Mouse (Mus musculus) hindbrain, embryonic 10.5 days (tissue): Measurements from ENCODE around the gene Syngr3. TPM values are rescaled to one million over a fixed set of nuclear protein-coding genes. Genes with fewer than 3 reads are reported as not detected.
"Not testable (repeated sequence)": the region's sequence is repeated elsewhere in the genome, so short reads cannot be mapped to it uniquely, and the experiment has no call there.

Experiments
- DNase-seq: peaks from one replicate; pipeline ENCODE4 v3.0.0-alpha.2; 2017; ENCODE audit warnings: low spot score
- H3K27ac ChIP-seq: fragments of 300-500 bp; sonication (generic); 2 replicates; pipeline ENCODE4 v1.5.1; 2016; ENCODE audit warnings: mild to moderate bottlenecking, moderate library complexity
- H3K27me3 ChIP-seq: fragments of 300-500 bp; sonication (generic); 2 replicates; pipeline ENCODE4 v1.6.1; 2016; ENCODE audit warnings: mild to moderate bottlenecking; ENCODE audit not compliant: poor library complexity, insufficient read depth, severe bottlenecking
- H3K36me3 ChIP-seq: fragments of 300-500 bp; sonication (generic); 2 replicates; pipeline ENCODE4 v1.6.1; 2016; ENCODE audit warnings: mild to moderate bottlenecking, moderate library complexity
- H3K4me1 ChIP-seq: fragments of 300-500 bp; sonication (generic); replicated peaks from 2 replicates; pipeline ENCODE4 v1.6.1; 2016; ENCODE audit warnings: mild to moderate bottlenecking
- H3K4me3 ChIP-seq: fragments of 300-500 bp; sonication (generic); 2 replicates; pipeline ENCODE4 v1.5.1; 2016; ENCODE audit warnings: mild to moderate bottlenecking, moderate library complexity
- H3K9me3 ChIP-seq: fragments of 300-500 bp; sonication (generic); 2 replicates; pipeline ENCODE4 v1.6.1; 2016; ENCODE audit warnings: mild to moderate bottlenecking, moderate library complexity
- WGBS: fragments of 180-500 bp; shearing (Covaris S2); methylation state at CpG from one replicate; pipeline ENCODE4 v1.1.7; 2016; 5-methylcytosine and 5-hydroxymethylcytosine counted together
- polyA plus RNA-seq: library from polyadenylated mRNA; unstranded; fragments of >200 nt; fragmentation: Nextera tagmentation; extraction: Ambion mirVana; gene quantifications from 2 replicates; pipeline ENCODE4 v1.2.1, GENCODE M21; 2016

Syngr3 gene
- polyA plus RNA-seq, 1 experiment from 2014 or later = 15.1 TPM

DNA sequence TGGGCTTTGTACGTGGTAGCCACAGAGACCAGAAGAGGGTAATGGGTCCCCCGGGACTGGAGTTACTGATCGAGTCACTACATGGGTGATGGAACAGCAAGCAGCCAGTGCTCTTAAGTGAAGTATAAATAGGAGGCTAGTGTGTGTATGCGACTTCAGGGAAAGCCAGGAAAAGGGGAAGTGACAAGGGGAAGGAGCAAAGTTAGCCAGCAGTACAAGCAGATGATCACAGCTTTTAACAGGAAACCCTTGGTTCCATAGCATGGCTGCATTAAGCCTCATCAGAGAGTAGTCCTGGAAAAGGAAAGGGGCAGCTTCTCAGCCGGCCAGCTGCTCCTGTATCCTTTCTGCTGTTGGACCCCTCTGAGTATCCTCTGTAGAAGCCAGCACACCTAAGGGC lies 2.6 kb upstream of the Syngr3 start:
- H3K9me3 ChIP-seq = no peaks in the 10 kb centered on the region
- peaks cover 43% of the 10 kb centered on the region for H3K4me1 ChIP-seq
- H3K36me3 ChIP-seq = peaks cover 23% of the 10 kb centered on the region
- no peak overlapping the region for H3K27ac ChIP-seq
- DNase-seq = no peak
- H3K27me3 ChIP-seq = peaks cover 53% of the 10 kb centered on the region
- 87% methylated on average over 5 of the region's 5 CpGs for WGBS
- no peak overlapping the region for H3K4me3 ChIP-seq

DNA sequence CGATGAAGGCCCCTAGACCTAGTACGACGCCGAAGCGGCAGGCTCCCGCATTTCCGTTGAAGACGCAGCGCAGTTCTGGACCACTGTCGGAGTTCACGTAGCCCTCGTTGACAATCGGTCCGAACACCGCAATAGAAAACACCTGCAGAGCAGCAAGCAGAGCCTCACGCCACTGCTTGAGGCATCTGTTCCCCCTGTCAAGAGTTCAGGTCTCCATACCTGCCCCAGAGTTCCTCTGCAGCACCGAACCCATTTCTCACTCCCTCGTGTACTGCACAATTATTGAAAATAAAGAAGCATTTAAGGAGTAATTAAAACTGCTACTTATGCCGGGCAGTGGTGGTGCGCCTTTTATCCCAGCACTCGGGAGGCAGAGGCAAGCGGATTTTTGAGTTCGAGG lies 2.2 kb downstream of the Syngr3 start:
- H3K4me3 ChIP-seq = peak overlapping the region; percentile 46
- peaks cover 8% of the 10 kb centered on the region for H3K36me3 ChIP-seq
- peaks cover 31% of the 10 kb centered on the region for H3K4me1 ChIP-seq
- peaks cover 63% of the 10 kb centered on the region for H3K27me3 ChIP-seq
- H3K27ac ChIP-seq = peak overlapping the region; percentile 24; the same call in 1 of the 2 replicates
- no peaks in the 10 kb centered on the region for H3K9me3 ChIP-seq
- DNase-seq = no peak
- 20% methylated on average over 23 of the region's 23 CpGs for WGBS

DNA sequence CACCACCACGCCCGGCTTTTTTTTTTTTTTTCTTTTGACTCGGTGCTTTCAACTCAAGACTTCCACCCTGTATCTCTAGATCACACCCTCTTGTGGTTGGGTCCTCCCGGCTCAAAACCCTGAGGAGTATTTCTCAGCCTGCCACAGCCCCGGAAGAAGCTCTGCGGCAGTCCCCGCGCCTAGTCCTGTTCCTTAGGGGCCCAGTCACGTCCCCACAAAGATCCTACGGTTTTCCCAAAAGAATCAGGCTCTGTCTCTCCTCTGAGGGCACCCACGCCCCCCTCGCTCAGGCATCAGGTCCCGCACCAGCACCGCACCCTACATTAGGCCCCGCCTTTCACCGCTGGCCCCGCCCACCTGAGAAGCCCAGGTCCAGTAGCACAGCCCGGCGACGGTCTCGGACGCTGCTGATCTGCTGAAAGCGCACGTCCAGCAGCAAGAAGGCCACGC lies 2.6 kb downstream of the Syngr3 start:
- Histone ChIP-seq H3K4me3 (peak overlapping the region; percentile 46), H3K36me3 (peaks cover 8% of the 10 kb centered on the region), H3K27me3 (peaks cover 58% of the 10 kb centered on the region), H3K27ac (peak overlapping the region; percentile 24; the same call in 1 of the 2 replicates), H3K4me1 (peaks cover 31% of the 10 kb centered on the region), H3K9me3 (no peaks in the 10 kb centered on the region)
- peak; percentile 61 for DNase-seq
- WGBS = 2% methylated on average over 25 of the region's 25 CpGs

DNA sequence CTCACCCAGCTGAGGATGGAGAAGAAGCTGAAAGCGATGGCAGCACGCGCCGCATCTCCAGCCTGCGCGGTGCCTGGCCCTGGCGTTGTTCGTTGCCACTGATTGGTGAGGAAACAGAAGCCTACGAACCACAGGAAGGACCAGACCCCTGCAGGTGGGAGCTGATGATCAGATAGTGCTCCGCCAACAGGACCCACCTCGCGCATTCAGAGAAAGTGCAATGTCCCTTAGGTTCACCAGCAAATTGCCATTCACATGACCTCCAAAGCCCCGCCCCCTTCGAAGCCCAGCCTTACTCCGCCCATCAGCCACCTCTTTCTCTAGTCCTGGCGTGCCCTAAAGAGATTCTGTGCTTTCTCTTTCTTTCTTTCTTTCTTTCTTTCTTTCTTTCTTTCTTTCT lies 3.2 kb downstream of the Syngr3 start:
- 26% methylated on average over 16 of the region's 16 CpGs for WGBS
- H3K4me3 ChIP-seq = peak overlapping the region; percentile 31
- H3K4me1 ChIP-seq = peaks cover 31% of the 10 kb centered on the region
- peak; percentile 49 for DNase-seq
- no peak overlapping the region for H3K27ac ChIP-seq
- H3K27me3 ChIP-seq = peaks cover 52% of the 10 kb centered on the region
- H3K36me3 ChIP-seq = peaks cover 11% of the 10 kb centered on the region
- H3K9me3 ChIP-seq = no peaks in the 10 kb centered on the region

DNA sequence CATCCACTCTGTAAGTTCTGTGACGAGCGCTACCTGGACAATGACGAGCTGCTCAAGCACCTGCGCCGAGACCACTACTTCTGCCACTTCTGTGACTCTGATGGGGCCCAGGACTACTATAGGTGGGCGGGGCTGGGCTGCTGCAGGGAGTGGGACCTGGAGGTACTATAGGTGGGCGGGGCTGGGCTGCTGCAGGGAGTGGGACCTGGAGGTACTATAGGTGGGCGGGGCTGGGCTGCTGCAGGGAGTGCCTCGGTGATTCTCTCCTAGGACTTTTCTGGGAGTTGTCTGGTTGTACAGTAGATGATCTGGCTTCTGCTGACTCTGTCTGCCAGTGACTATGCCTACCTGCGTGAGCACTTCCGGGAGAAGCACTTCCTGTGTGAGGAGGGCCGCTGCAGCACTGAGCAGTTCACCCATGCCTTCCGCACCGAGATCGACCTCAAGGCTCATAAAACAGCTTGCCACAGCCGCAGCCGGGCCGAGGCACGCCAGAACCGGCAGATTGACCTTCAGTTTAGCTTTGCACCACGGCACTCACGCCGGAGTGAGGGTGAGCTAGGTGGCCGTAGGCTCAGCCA lies 12.2 kb downstream of the Syngr3 start:
- H3K4me1 ChIP-seq = peaks cover 11% of the 10 kb centered on the region
- WGBS = 94% methylated on average over 24 of the region's 24 CpGs
- no peaks in the 10 kb centered on the region for H3K27me3 ChIP-seq
- no peak for DNase-seq
- H3K4me3 ChIP-seq = no peak overlapping the region
- H3K9me3 ChIP-seq = no peaks in the 10 kb centered on the region
- no peak overlapping the region for H3K27ac ChIP-seq
- H3K36me3 ChIP-seq = peaks cover 66% of the 10 kb centered on the region

DNA sequence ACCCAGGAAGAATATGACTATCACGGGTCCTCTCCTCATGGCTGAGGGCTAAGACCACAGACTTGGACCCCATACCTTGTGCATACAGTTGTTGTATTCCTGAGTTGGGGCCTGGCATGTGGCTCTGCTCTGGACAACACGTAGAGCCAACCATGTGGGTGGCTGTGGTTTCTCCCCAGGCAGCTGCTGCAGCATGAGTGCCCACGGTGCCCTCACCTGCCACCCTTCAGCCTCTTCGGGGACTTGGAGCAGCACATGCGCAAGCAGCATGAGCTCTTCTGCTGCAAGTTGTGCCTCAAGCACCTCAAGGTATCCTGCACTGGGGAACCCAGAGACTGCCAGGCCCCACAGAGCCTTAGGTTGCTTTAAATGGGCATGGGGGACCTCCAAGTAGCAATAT lies 12.9 kb downstream of the Syngr3 start:
- DNase-seq = no peak
- peaks cover 18% of the 10 kb centered on the region for H3K4me1 ChIP-seq
- WGBS = 96% methylated on average over 5 of the region's 5 CpGs
- no peaks in the 10 kb centered on the region for H3K27me3 ChIP-seq
- no peak overlapping the region for H3K4me3 ChIP-seq
- no peak overlapping the region for H3K27ac ChIP-seq
- peaks cover 59% of the 10 kb centered on the region for H3K36me3 ChIP-seq
- no peaks in the 10 kb centered on the region for H3K9me3 ChIP-seq

DNA sequence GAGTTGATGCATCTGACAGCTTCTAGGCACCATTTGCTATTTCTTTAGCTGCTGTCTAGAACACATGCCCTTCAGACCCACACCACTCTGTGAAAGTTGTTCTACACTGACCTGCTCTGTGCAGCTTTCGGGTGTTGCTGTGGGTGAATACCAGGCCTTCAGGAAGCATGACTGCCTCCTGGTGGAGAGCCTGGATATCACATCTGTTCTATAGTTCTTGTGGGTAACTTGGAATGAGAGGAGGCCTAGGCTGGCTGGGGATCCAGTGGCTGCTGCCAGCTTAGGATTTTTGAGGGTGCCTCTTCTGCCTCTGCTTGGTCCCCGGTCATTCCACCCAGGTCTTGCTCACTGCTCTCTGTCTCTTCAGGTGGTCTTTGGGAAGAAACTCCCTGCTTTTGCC lies 13.6 kb downstream of the Syngr3 start:
- Histone ChIP-seq H3K36me3 (peaks cover 52% of the 10 kb centered on the region), H3K27ac (no peak overlapping the region), H3K4me1 (peaks cover 25% of the 10 kb centered on the region), H3K9me3 (no peaks in the 10 kb centered on the region), H3K4me3 (no peak overlapping the region), H3K27me3 (no peaks in the 10 kb centered on the region)
- WGBS = 59% methylated on average over 2 of the region's 2 CpGs
- peak; percentile 73 for DNase-seq

DNA sequence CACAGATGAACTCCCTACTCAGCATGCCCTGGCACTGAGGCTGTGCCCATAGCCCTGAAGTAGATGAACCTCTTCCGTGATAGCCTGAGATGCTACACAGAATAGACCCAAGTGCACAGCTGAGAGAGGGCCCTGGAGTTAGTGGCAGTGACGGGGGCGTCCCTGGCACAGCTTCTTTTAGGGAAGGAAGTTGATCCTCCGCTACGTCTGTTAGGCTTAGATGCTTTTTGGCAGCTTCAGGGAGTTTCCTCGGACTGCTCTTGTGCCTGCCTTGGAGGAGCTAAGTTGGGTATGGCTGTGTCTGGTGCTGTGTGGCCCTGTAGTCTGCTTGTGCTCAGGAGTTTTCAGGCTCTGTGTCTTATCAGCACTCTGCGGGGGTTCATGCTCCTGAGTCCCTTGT lies 15.5 kb downstream of the Syngr3 start:
- H3K36me3 ChIP-seq = peaks cover 33% of the 10 kb centered on the region
- no peaks in the 10 kb centered on the region for H3K9me3 ChIP-seq
- no peaks in the 10 kb centered on the region for H3K27me3 ChIP-seq
- 86% methylated on average over 7 of the region's 7 CpGs for WGBS
- H3K27ac ChIP-seq = no peak overlapping the region
- peaks cover 40% of the 10 kb centered on the region for H3K4me1 ChIP-seq
- DNase-seq = no peak
- no peak overlapping the region for H3K4me3 ChIP-seq

DNA sequence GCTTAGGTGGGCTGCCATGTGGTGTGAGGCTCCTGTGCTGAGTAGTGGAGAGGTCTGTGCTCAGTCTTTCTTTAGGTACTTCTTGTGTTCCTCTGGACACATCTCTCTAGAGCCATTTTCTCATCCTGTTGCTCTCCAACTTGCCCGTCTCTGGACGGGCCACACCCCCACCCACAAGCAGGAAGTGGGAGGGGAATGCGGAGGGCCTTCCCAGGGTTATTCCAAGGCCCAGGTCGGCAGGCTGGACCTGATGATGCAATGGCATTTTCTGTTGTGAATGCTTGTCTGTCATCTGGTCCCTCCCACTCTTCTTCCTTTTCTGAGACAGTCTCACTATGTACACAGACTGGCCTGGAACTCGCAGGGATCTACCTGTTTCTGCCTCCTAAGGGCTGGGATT lies 17.6 kb downstream of the Syngr3 start:
- H3K36me3 ChIP-seq = peaks cover 12% of the 10 kb centered on the region
- H3K27ac ChIP-seq = no peak overlapping the region
- no peaks in the 10 kb centered on the region for H3K9me3 ChIP-seq
- WGBS = 34% methylated on average over 5 of the region's 5 CpGs
- peak overlapping the region; percentile 100; the same call in 1 of the 2 replicates for H3K4me3 ChIP-seq
- H3K4me1 ChIP-seq = peaks cover 47% of the 10 kb centered on the region
- no peaks in the 10 kb centered on the region for H3K27me3 ChIP-seq
- DNase-seq = no peak

DNA sequence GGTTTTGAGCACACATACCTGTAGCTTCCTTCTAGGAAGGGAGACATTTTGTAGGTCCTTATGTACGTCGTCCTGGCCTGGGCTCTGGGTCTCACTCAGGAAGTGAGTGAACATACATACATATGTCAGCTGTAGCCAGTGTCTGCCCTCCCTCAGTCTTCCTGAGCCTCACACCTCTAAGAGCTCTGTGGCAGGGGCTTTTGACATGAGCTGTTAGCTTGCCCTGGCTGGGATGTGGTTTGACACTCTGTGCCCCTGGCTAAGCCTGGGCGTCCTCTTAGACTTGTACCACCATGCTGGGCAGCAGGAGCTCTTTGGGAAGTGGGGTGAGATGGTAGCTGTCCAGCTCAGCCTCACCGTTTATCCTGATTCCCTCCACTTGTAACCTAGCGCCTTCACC lies 18.4 kb downstream of the Syngr3 start:
- H3K4me3 ChIP-seq = peak overlapping the region; percentile 100; the same call in 1 of the 2 replicates
- H3K4me1 ChIP-seq = peaks cover 47% of the 10 kb centered on the region
- H3K9me3 ChIP-seq = no peaks in the 10 kb centered on the region
- DNase-seq = no peak
- WGBS = 75% methylated on average over 5 of the region's 5 CpGs
- no peak overlapping the region for H3K27ac ChIP-seq
- H3K27me3 ChIP-seq = no peaks in the 10 kb centered on the region
- peaks cover 4% of the 10 kb centered on the region; the same call in 1 of the 2 replicates for H3K36me3 ChIP-seq

DNA sequence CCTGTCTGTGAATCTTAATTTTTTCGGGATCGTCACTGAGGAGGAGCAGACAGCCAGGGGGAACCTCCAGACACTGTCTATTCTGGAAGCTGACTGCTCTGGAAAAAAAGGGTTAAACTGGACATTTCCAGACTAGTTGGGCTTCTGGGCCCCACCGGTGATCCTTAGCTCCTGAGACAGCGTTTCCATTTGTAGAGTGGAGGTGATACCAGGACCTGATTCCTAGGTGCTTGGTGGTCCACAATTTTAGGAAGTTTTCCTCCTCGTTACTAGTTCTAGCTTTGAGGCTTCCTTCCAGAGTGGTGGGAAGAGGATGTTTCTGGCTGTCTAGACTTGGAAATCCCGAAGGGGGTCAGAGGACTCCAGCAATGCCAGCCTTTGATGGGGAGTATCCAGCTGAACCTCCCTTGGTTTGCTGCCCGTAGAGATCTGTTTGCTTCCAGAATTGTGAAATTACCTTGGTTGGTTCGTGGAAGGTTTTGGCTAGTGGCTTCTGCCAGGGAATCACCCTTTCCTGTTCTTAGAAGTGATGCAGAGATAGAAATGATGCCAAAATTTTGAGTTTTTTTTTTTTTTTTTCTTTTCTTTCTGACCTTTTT lies 19.4 kb downstream of the Syngr3 start:
- Histone ChIP-seq H3K9me3 (no peaks in the 10 kb centered on the region), H3K36me3 (0 out of 2 replicates have a peak, but pooled peaks cover 3% of the 10 kb centered on the region), H3K27me3 (no peaks in the 10 kb centered on the region), H3K27ac (peak overlapping the region; percentile 95), H3K4me1 (peaks cover 47% of the 10 kb centered on the region), H3K4me3 (peak overlapping the region; percentile 100)
- WGBS = 17% methylated on average over 8 of the region's 8 CpGs
- DNase-seq = no peak

DNA sequence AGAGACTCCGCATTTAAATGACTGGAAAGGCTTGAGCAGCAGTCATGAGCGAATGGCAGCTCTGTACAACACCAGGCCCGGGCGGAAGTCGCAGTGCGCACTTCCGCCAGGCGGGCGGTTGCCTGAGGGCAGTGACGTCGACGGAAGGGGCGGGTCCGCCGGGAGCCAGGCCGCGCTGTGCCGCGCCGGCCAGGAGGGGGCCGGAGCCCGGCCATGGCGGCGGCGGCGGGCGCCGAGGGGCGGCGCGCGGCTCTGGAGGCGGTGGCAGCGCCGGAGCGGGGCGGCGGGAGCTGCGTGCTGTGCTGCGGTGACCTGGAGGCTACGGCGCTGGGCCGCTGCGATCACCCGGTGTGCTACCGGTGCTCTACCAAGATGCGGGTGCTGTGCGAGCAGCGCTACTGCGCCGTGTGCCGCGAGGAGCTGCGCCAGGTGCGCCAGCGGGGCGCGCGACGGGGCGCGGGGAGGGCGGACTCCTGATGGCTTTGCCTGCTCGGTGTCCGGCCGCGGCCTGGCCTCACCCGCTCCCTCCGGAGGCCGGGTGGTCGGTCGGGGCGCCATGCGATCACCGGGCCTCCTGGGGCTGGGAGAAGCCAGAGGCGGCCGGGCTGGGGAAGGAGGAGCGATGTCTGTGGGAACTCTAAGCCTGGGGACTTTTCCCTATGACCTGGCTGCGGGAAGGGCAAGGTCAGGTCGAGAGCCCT lies 20.1 kb downstream of the Syngr3 start, which contains the start of gene Zfp598:
Zfp598 (plus strand) TSS at position 143 of the 701 bp plus-strand sequence.
- Histone ChIP-seq H3K36me3 (0 out of 2 replicates have a peak, but pooled peaks cover 3% of the 10 kb centered on the region), H3K27me3 (no peaks in the 10 kb centered on the region), H3K9me3 (no peaks in the 10 kb centered on the region), H3K4me1 (peaks cover 47% of the 10 kb centered on the region), H3K4me3 (peak within 1 kb of the TSS; percentile 100), H3K27ac (peak within 1 kb of the TSS; percentile 95)
- WGBS = under 1% methylated on average over 80 of the region's 80 CpGs
- peak; percentile 94 for DNase-seq

DNA sequence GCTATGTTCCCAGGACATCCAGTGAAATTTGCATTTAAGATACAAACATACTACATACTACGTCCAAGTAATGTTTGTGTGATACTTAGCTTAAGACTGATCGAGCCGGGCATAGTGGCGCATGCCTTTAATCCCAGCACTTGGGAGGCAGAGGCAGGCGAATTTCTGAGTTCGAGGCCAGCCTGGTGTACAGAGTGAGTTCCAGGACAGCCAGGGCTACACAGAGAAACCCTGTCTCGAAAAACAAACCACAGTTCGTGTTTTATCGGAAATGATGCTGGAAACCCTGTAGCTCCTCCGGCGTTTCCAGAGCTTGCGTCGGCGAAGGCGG lies 20.6 kb downstream of the Syngr3 start:
- peak overlapping the region; percentile 100 for H3K4me3 ChIP-seq
- not testable (repeated sequence) for H3K9me3 ChIP-seq, H3K36me3 ChIP-seq, DNase-seq, H3K27me3 ChIP-seq
- 14% methylated on average over 15 of the region's 15 CpGs for WGBS
- H3K4me1 ChIP-seq = peaks cover 47% of the 10 kb centered on the region
- peak overlapping the region; percentile 95 for H3K27ac ChIP-seq
